ENCODE assay signal across 20 mouse cellular contexts in genomic region chr17:88345433-88345832, GRCm38 (mm10).
"Had no signal": no experiment of that assay in that cellular context is flagged by ENCODE, and none has a peak within 500 bp of the region (broad histone marks: within the 10 kb centered on the region; RNA-seq: fewer than 3 reads in every experiment).

No protein-coding gene starts in this region.

- H3K4me1 ChIP-seq: hindbrain, embryonic 13.5 days; limb, embryonic 10.5 days; limb, embryonic 12.5 days; liver, embryonic 13.5 days had no signal

- DNase-seq: gastrocnemius, postnatal 14 days; gastrocnemius, postnatal 36 days; kidney, adult 11 months; kidney, adult 2 months; kidney, postnatal 10 days; kidney, postnatal 25 days; kidney, postnatal 4 days; liver; liver, embryonic 13.5 days had no signal

- H3K27me3 ChIP-seq: heart, embryonic 13.5 days; heart, embryonic 15.5 days; hindbrain, embryonic 13.5 days; hindbrain, embryonic 15.5 days; limb, embryonic 12.5 days; liver, embryonic 13.5 days had no signal

- H3K36me3 ChIP-seq: heart, embryonic 13.5 days; heart, embryonic 15.5 days; hindbrain, embryonic 13.5 days; hindbrain, embryonic 15.5 days; limb, embryonic 10.5 days; limb, embryonic 12.5 days; liver, embryonic 13.5 days had no signal

- H3K4me3 ChIP-seq: heart, embryonic 13.5 days; heart, embryonic 15.5 days; hindbrain, embryonic 13.5 days; hindbrain, embryonic 15.5 days; layer of hippocampus, adult 2 months; left cerebral cortex, adult 2 months; limb, embryonic 10.5 days; limb, embryonic 12.5 days; liver, embryonic 13.5 days had no signal

- H3K27ac ChIP-seq: heart, embryonic 13.5 days; heart, embryonic 15.5 days; hindbrain, embryonic 13.5 days; hindbrain, embryonic 15.5 days; hindbrain, postnatal 0 days; layer of hippocampus, adult 2 months; left cerebral cortex, adult 2 months; limb, embryonic 10.5 days; limb, embryonic 12.5 days; liver, embryonic 13.5 days had no signal

- H3K9me3 ChIP-seq: heart, embryonic 13.5 days; heart, embryonic 15.5 days; hindbrain, embryonic 13.5 days; hindbrain, embryonic 15.5 days; limb, embryonic 10.5 days; limb, embryonic 12.5 days; liver, embryonic 13.5 days had no signal

- ATAC-seq: hindbrain, postnatal 0 days; intestine, embryonic 16.5 days had no signal

- H3K9ac ChIP-seq: heart, embryonic 13.5 days; heart, embryonic 15.5 days; hindbrain, embryonic 13.5 days; hindbrain, embryonic 15.5 days; limb, embryonic 12.5 days; liver, embryonic 13.5 days had no signal

- H3K4me2 ChIP-seq: heart, embryonic 11.5 days; heart, embryonic 13.5 days; heart, embryonic 15.5 days; hindbrain, embryonic 13.5 days; hindbrain, embryonic 15.5 days; limb, embryonic 12.5 days; liver, embryonic 13.5 days had no signal
